Mouse (Mus musculus) layer of hippocampus, postnatal 10 days (tissue): ENCODE data around the gene March9. TPM values are rescaled to one million over a fixed set of nuclear protein-coding genes. Genes with fewer than 3 reads are reported as not detected.

ENCODE experiments used
- DNase-seq, 2 experiments: peaks; one replicate each; pipeline ENCODE4 v3.0.0; 2021; ENCODE audit warnings: low spot score in 2 of 2
- long read RNA-seq: library from polyadenylated mRNA; stranded (forward); transcript quantifications from one replicate; pipeline ENCODE4 v2.0.0, GENCODE M21; 2023
- total RNA-seq, 2 experiments: library from RNA; stranded (reverse); gene quantifications; 2 replicates each; pipeline ENCODE4 v1.2.3; 2021

March9 gene
- 10 to 100 TPM; 48.6 to 48.9 TPM for total RNA-seq
- long read RNA-seq, transcript March9-201 (4 exons, 3,037 nt) = major isoform, 7 of 15 reads
- long read RNA-seq, partial matches to known transcripts = 2 of 15 reads
- long read RNA-seq, other reads (novel, unspliced or antisense) = 6 of 15 reads

DNA sequence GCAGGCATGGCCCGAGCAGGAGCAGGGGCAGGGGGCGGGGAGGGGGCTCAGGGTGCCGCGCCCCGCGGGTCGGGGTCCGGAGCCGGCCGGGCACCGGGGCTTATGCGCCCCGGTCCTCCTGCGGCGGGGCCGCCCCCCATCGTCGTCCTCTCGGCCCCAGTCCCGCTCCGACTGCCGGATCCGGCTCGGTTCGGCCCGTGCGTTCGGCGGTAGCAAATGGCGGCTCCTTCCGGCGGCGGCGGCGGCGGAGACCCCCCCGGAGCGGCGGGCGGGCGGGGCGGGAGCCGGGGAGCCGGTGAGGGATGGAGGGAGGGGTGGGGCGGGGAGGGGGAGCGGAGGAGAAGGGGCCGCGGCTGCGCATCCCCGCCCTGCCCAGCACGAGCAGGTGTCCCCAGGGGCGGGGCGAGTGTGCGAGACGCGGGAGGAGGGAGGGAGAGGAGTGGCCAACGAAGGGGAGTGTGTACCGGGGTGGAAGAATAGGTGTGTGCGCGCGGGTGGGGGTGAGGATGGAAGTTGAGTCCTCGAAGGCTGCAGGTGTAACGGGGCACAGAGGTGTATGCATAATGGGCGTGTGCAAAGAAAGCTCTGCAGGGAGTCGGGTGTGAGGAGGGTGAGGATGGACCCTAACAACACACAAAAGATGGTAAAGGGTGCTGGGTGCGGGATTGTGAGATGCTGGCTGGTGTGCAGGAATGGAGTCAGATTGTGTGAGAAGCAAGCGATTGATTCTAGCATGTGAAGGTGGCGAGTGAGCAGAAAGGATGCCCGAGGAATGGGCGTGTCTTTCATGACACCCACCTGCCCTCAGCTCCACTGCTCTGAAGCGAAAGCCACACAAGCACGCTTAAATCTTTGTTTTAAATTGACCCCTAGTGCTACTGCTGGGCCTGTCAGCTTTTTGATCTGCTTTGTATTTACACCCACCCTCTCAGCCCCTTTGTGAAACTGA lies at the start of gene March9:
TSS of gene March9 (minus strand) at position 217 of the 949 bp plus-strand sequence.
- DNase-seq = peak; percentile 71 to 80

DNA sequence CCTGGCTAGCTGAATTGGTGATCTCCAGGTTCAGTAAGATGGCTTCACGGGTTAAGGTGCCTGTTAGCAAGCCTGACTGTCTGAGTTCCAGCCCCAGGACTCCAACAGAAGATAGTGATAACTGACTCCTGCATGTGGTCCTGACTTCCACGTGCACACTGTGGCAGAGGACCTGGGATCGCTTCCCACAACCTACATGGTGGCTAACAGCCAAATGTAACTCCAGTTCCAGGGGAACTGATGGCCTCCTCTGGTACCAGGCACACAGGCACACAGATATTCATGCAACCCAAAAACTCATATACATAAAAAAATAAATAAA lies 48.2 kb upstream of the March9 start:
- no peak for DNase-seq

GRCm38 (mm10) chr10:127107563-127108261 lies 47.7 kb upstream of the March9 start:
- DNase-seq = no peak

DNA sequence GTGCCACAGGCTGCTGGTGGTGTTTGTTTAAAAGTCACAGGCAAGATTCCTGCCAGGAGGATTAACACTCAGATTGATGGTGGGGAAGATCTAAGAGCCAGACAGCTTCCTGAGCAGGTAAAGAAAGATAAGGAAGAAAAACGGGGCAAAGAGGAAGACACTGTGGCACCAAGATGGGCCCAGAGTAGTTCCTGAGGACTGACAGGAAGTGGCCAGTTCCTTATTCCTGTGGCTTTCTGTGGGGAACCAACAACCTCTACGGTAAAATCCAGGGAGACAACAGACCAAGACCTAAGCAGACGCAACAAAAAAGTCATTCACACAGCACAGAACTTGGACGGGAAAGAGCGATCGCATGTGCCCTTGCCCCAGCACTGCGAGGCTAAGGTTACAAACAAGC lies 43.6 kb upstream of the March9 start:
- DNase-seq = no peak

DNA sequence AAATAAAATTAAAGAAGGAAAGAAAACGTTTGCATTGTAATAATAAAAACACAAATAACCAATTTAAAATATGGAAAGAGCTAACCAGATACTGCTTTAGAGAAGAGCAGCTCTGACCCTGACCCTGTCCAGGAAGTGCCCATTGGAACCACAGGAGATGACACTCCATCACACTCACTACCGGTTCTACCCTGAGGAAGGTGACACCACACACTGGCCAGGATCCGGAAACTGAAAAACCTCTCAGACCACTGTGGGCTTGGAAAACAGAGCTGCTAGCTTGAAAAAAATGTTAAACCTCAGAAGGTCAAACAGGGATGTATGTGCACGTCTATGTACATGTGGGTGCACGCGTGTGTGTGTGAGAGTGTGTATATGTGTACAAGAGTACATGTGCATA lies 41.2 kb upstream of the March9 start:
- DNase-seq = no peak

- DNase-seq = no peak
Measured at GRCm38 (mm10) chr10:127100414-127100813, 40.4 kb upstream of the March9 start.

DNA sequence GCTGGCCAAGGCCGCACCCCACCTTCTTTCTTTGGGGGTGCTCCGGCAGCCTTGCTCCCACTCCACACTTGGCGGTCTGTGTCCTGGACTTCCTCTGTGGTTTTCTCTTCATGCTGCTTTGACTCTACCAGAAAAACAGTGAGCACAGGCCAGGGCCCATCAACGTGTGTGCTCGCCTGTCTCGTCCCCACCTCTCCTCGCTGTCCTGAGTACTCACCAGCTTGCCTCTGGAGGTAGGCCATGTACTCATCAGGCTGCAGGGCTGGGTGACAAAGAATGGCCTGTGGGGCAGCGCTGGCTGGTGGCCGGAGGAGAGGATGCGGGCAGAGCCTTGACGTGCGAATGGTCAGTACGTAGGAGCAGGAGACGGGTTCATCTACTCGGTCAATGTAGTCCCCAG lies 39.9 kb upstream of the March9 start:
- DNase-seq = no peak

DNA sequence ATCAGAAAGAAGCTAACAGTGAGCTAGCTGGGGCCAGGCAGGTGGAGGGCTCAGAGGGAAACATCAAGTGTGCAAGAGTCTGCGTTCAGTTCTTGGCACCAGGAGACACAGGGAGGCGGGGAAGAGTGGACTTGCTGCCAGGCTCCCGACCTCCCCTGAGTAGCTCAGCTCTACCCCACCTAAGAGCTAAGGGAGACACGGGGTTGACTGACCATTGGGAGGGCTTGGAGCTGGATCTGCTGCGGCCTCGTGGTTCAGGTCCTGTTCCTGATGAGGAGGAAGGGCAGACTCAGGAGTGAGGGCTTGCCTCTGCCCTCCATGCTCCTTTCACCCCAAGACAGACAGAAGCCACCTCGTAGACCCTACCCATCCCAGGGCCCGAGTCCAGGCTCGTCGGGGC lies 39.2 kb upstream of the March9 start:
- DNase-seq = no peak

GRCm38 (mm10) chr10:127098514-127098913 lies 38.5 kb upstream of the March9 start:
- peak in 1 of 2 experiments; percentile 34 for DNase-seq

DNA sequence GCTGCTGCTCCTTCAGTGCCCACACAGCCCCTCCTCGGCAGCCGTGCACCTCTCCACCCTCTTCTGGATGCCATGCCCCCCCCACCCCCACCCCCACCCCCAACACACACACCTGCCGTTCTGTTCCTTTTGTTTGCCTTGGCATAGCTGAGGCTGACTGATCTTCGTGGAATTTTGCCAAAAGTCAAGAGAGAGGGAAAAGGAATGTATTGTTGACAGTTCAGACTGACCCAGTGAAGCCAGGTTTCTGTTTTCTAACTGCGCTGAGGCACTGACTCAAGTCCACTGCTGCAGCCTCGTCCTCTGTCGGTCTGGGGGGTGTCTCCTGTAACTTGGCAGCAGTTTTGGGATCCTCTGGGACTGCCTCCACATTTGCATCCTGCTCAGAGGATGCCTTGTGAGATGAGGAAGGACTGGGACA lies 34.4 kb upstream of the March9 start:
- peak in 1 of 2 experiments; percentile 51 for DNase-seq

GRCm38 (mm10) chr10:127092742-127093141 lies 32.8 kb upstream of the March9 start:
- DNase-seq = no peak

DNA sequence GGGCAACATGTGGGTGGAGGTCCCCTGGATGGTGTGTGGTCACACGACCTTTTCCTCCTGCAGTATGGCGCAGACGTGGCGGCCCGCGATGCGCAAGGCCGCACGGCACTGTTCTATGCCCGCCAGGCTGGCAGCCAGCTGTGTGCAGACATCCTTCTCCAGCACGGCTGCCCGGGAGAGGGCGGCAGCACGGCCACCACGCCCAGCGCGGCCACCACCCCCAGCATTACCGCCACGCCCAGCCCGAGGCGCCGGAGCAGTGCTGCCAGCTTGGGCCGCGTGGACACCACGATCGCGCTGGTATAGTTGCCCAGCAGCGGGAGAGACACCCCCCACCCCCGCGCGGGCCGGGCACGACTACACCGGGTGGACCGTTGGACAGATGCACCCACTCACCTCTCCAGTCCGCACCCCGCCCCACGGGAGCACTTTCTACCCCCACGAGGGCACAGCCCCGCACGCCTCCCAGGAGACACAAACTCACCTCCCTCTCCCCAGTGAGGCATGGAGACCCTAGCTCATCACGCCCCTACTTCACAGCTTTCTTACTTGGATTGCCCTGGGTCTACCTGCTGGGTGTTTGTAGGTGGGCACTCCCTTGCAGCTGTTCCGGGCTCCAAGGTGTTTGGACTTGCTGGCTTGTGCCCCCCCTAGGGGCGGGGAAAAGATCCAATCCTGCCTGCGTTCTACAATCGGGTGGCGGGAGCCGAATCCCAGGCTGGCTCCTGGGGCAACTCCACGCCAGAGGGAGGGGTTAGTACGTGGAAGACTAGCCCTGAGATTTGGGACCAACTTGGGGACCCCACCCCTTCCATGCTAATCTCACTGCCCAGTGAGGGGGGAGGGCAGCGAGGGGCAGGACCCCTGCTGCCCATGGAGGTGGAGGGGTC lies 31.8 kb upstream of the March9 start:
- peak in 1 of 2 experiments; percentile 54 for DNase-seq

GRCm38 (mm10) chr10:127090560-127091411 lies 30.8 kb upstream of the March9 start:
- DNase-seq = peak; percentile 59 to 73

DNA sequence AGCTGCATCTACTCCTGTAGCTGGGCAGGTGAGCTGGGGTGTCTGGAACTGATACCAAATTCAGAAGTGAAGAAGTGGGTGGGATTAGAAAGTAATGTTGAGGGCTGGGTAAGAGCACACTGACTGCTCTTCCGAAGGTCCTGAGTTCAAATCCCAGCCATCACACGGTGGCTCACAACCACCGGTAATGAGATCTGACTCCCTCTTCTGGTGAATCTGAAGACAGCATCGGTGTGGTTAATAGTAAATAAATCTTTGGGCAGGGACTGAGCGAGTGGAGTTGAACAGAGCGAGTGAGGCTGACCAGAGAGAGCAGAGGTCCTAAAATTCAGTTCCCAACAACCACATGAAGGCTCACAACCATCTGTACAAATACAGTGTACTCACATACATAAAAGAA lies 25.6 kb upstream of the March9 start:
- DNase-seq = no peak

DNA sequence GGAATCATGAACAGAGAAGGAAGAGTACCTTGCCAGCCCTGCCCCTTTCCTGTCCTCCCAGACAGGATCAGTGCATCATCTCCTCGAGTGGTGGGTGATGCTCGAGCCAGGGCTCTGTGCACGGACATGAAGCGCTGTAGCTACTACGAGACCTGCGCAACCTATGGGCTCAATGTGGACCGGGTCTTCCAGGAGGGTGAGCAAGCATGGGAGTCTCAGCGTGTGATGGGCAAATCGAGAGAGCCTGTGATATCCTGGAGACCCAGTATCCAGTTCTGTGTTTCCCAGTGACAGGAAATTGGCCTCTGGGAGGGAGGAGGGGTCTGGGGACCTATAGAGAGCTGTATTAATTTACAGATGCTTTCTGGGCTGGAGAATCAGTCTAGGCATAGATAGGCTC lies 25.1 kb upstream of the March9 start:
- DNase-seq = no peak

DNA sequence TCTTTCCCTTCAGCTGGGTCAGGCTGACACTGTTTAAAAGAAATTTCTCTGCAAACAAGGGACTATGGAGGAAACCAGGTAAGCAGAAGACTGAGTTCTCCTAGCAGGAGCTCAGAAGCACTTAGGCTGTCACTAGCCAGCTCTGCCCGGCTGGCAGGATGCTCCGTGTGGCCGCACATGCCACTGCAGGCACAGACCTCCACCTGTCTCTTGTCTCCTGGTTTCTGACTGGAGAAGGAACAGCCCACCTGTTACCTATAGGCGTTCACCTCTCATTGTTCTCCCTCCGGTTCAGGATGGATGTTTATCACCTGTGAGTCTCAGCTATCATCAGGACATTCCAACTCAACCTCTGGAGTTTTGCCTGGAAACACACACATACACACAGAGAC lies 23.9 kb upstream of the March9 start:
- DNase-seq = no peak

DNA sequence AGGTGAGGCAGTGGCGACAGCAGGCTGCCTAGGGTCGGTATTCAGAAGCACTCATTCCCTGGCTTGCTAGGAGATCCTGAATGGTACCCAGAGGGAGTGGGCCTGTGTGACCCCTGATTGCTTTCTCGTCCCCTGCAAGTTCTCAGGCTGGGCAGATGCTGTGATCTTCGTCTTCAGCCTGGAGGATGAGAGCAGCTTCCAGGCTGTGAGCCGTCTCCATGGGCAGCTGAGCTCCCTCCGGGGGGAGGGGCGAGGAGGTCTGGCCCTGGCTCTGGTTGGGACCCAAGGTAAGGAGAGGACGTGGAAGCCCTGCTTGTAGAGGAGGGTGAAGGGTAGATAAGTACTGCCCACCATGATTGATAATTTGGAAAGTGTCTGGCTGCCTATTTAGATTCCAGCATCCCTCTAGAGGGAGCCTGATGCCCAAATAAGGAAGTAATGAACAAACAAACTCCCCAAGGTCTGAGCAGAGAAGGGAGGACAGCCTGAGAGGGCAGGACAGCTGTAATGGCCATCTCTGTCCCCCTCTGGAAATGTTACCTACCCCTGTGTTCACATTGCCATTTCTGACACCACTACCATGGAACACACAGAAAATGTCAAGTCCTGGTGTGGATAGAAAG lies 23.4 kb upstream of the March9 start:
- DNase-seq = no peak

DNA sequence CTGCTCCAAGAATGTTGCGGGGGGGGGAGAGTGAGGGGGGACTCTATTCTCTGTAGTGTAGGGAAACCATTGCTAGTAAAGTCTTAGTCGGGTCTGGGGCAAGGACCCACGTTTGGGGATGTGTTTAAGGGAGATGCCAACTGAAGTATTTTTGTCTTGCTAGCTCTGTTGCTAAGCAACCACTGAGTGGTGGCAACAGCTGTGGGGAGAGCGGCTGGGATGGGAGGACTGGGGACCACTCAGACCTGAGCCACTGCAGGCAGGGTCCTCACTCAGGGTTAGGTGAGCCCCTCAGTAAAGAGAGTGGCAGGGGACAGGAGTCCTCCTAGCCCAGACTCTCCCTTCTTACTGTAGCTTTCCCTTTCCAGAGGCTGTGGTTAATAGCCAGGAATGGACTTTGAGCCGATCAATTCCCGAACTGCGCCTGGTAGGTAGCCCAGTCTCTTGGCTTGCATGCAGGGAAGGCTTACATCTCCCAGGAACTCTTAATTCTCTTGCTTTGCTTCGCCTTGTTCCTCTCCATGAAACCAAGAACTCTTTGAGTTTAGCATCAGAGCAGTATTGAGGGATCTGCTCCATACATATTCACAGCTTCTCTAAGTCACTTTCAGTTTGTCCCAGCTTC lies 22.1 kb upstream of the March9 start:
- no peak for DNase-seq
